Mouse (Mus musculus) CH12.LX (cell line): ENCODE data around the gene Strada. TPM values are rescaled to one million over a fixed set of nuclear protein-coding genes. Genes with fewer than 3 reads are reported as not detected.

Source experiments
- DNase-seq: peaks from one replicate; pipeline ENCODE4 v3.0.0-alpha.2; 2013; ENCODE audit errors: extremely low read depth
- H3K27ac ChIP-seq: 2 replicates; pipeline ENCODE4 v1.5.1; 2012; ENCODE audit warnings: low read depth, mild to moderate bottlenecking, control low read depth, moderate library complexity; ENCODE audit not compliant: insufficient read depth
- H3K27me3 ChIP-seq: replicated peaks from 2 replicates; pipeline ENCODE3; 2012; ENCODE audit warnings: inconsistent platforms
- H3K36me3 ChIP-seq, 2 experiments: replicated peaks in 1 of 2; 2 replicates each; pipeline versions ENCODE3 to v1.6.1; 2012; ENCODE audit warnings: inconsistent platforms in 1 of 2, low read length in 1 of 2, mild to moderate bottlenecking in 1 of 2, mixed read lengths in 1 of 2, moderate library complexity in 1 of 2; ENCODE audit not compliant: control insufficient read depth in 1 of 2, insufficient read depth in 1 of 2
- H3K4me1 ChIP-seq, 2 experiments: 2 replicates each; pipeline ENCODE4 v1.6.1; 2012; ENCODE audit warnings: inconsistent platforms in 1 of 2, moderate library complexity in 1 of 2; ENCODE audit not compliant: insufficient read depth in 2 of 2, control insufficient read depth in 1 of 2
- H3K4me2 ChIP-seq: 2 replicates; pipeline ENCODE4 v1.6.1; 2012; ENCODE audit warnings: low read depth, mild to moderate bottlenecking, control low read depth; ENCODE audit not compliant: poor library complexity, insufficient read depth, severe bottlenecking
- H3K4me3 ChIP-seq, 3 experiments: fragments of 150-350 bp in 1 of 3; sonication (generic) in 1 of 3; replicated peaks in 1 of 3; 2 replicates each; pipeline versions ENCODE3 to v1.5.1; 2011 to 2012; ENCODE audit warnings: low read depth in 2 of 3, low read length in 2 of 3, mild to moderate bottlenecking in 2 of 3, moderate library complexity in 2 of 3, control low read depth in 1 of 3, improper control_type of control experiment in 1 of 3, inconsistent platforms in 1 of 3, mixed read lengths in 1 of 3; ENCODE audit not compliant: poor library complexity in 1 of 3
- H3K79me2 ChIP-seq: replicated peaks from 2 replicates; pipeline ENCODE4 v1.6.1; 2012; ENCODE audit warnings: mild to moderate bottlenecking, moderate library complexity; ENCODE audit not compliant: control insufficient read depth, poor library complexity, insufficient read depth, severe bottlenecking; ENCODE audit errors: extremely low read depth
- H3K9ac ChIP-seq: 2 replicates; pipeline ENCODE4 v1.6.1; 2012; ENCODE audit warnings: low read depth, mild to moderate bottlenecking, control low read depth, moderate library complexity; ENCODE audit not compliant: insufficient read depth
- H3K9me3 ChIP-seq: replicated peaks from 2 replicates; pipeline ENCODE3; 2012; ENCODE audit warnings: low read length, inconsistent platforms, mixed read lengths
- CHD1 ChIP-seq: IDR thresholded peaks from 2 replicates; pipeline ENCODE4 v1.6.1; 2012; ENCODE audit warnings: low read depth, low read length, improper control_type of control experiment, inconsistent platforms
- CHD2 ChIP-seq: IDR thresholded peaks from 2 replicates; pipeline ENCODE4 v1.6.1; 2011; ENCODE audit warnings: low read length, improper control_type of control experiment
- CTCF ChIP-seq, 2 experiments: IDR thresholded peaks in 1 of 2; conservative IDR thresholded peaks in 1 of 2; 2 replicates each; pipeline ENCODE4 v1.5.1; 2011 to 2012; ENCODE audit warnings: low read depth in 2 of 2, low read length in 2 of 2, improper control_type of control experiment in 1 of 2, inconsistent platforms in 1 of 2, mild to moderate bottlenecking in 1 of 2, moderate library complexity in 1 of 2
- EP300 ChIP-seq: IDR thresholded peaks from 2 replicates; pipeline ENCODE4 v1.6.1; 2011; ENCODE audit warnings: low read length, improper control_type of control experiment
- ETS1 ChIP-seq: conservative IDR thresholded peaks from 2 replicates; pipeline ENCODE4 v1.6.1; 2012; ENCODE audit warnings: low read depth, mild to moderate bottlenecking, inconsistent platforms, low read length, improper control_type of control experiment, moderate library complexity
- IRF4 ChIP-seq: IDR thresholded peaks from 2 replicates; pipeline ENCODE4 v1.6.1; 2014; ENCODE audit warnings: low read depth, mild to moderate bottlenecking, inconsistent platforms, low read length, improper control_type of control experiment
- JUN ChIP-seq: IDR thresholded peaks from 2 replicates; pipeline ENCODE4 v1.6.1; 2011; ENCODE audit warnings: low read depth, mild to moderate bottlenecking, low read length, improper control_type of control experiment, moderate library complexity; ENCODE audit not compliant: insufficient read depth
- KAT2A ChIP-seq: IDR thresholded peaks from 2 replicates; pipeline ENCODE4 v1.6.1; 2012; ENCODE audit warnings: low read length, improper control_type of control experiment, inconsistent platforms; ENCODE audit not compliant: insufficient replicate concordance
- MAFK ChIP-seq: IDR thresholded peaks from 2 replicates; pipeline ENCODE4 v1.6.1; 2011; ENCODE audit warnings: low read length, improper control_type of control experiment; ENCODE audit not compliant: insufficient replicate concordance
- MAX ChIP-seq: IDR thresholded peaks from 2 replicates; pipeline ENCODE4 v1.6.1; 2011; ENCODE audit warnings: low read length, improper control_type of control experiment
- MAZ ChIP-seq: IDR thresholded peaks from 2 replicates; pipeline ENCODE4 v1.6.1; 2012; ENCODE audit warnings: low read depth, mild to moderate bottlenecking, inconsistent platforms, low read length, improper control_type of control experiment, moderate library complexity
- MXI1 ChIP-seq: IDR thresholded peaks from 2 replicates; pipeline ENCODE4 v1.6.1; 2011; ENCODE audit warnings: mild to moderate bottlenecking, low read depth, low read length, improper control_type of control experiment
- MYC ChIP-seq: IDR thresholded peaks from 2 replicates; pipeline ENCODE4 v1.6.1; 2011; ENCODE audit warnings: low read depth, mild to moderate bottlenecking, improper control_type of control experiment, low read length
- NELFE ChIP-seq: IDR thresholded peaks from 2 replicates; pipeline ENCODE4 v1.6.1; 2011; ENCODE audit warnings: low read depth, low read length, improper control_type of control experiment
- PAX5 ChIP-seq: IDR thresholded peaks from 2 replicates; pipeline ENCODE4 v1.6.1; 2012; ENCODE audit warnings: low read length, inconsistent platforms, mixed read lengths
- RAD21 ChIP-seq: IDR thresholded peaks from 2 replicates; pipeline ENCODE4 v1.6.1; 2011; ENCODE audit warnings: low read depth, mild to moderate bottlenecking, low read length, improper control_type of control experiment, moderate library complexity
- SIN3A ChIP-seq: IDR thresholded peaks from 2 replicates; pipeline ENCODE4 v1.6.1; 2012; ENCODE audit warnings: low read length, improper control_type of control experiment, inconsistent platforms
- SMC3 ChIP-seq: IDR thresholded peaks from 2 replicates; pipeline ENCODE4 v1.6.1; 2011; ENCODE audit warnings: low read depth, low read length, improper control_type of control experiment
- TBP ChIP-seq: conservative IDR thresholded peaks from 2 replicates; pipeline ENCODE4 v1.6.1; 2011; ENCODE audit warnings: low read depth, low read length, improper control_type of control experiment
- TCF12 ChIP-seq: IDR thresholded peaks from 2 replicates; pipeline ENCODE4 v1.6.1; 2014; ENCODE audit warnings: low read depth, mild to moderate bottlenecking, inconsistent platforms, low read length, improper control_type of control experiment
- UBTF ChIP-seq: IDR thresholded peaks from 2 replicates; pipeline ENCODE4 v1.6.1; 2012; ENCODE audit warnings: low read depth, mild to moderate bottlenecking, inconsistent platforms, low read length, improper control_type of control experiment, moderate library complexity
- USF1 ChIP-seq: IDR thresholded peaks from 2 replicates; pipeline ENCODE4 v1.6.1; 2014; ENCODE audit warnings: low read depth, mild to moderate bottlenecking, inconsistent platforms, low read length, improper control_type of control experiment
- ZC3H11A ChIP-seq: IDR thresholded peaks from 2 replicates; pipeline ENCODE4 v1.6.1; 2012; ENCODE audit warnings: low read depth, mild to moderate bottlenecking, inconsistent platforms, low read length, improper control_type of control experiment
- ZKSCAN1 ChIP-seq: IDR thresholded peaks from 2 replicates; pipeline ENCODE4 v1.6.1; 2012; ENCODE audit warnings: low read depth, inconsistent platforms, low read length, improper control_type of control experiment, borderline replicate concordance
- ZNF384 ChIP-seq: IDR thresholded peaks from 2 replicates; pipeline ENCODE4 v1.6.1; 2012; ENCODE audit warnings: low read depth, low read length, improper control_type of control experiment, inconsistent platforms
- dilution Hi-C: fragments of 300-500 bp; cut with MboI; formaldehyde crosslinking; loops from 2 replicates; pipeline ENCODE4 v1.14.3; 2020; ENCODE audit warnings: low sequenced_read_pairs; ENCODE audit not compliant: extremely low pct_unique_long_range_greater_than_20kb, extremely low pct_ligation_motif_present
- in situ Hi-C: fragments of 300-500 bp; cut with MboI; formaldehyde crosslinking; loops from 3 replicates; pipeline ENCODE4 v1.14.3; 2019; ENCODE audit warnings: low sequenced_read_pairs, low pct_ligation_motif_present, low pct_unique_long_range_greater_than_20kb, mixed read lengths
- polyA plus RNA-seq: library from polyadenylated mRNA; unstranded; fragments of >175 nt; gene quantifications from 2 replicates; pipeline ENCODE4 v1.2.1, GENCODE M21; 2012; ENCODE audit warnings: low read depth; ENCODE audit not compliant: insufficient read length
- total RNA-seq, 2 experiments: library from RNA; depleted of rRNA; stranded (reverse); fragments of 300-350 nt in 1 of 2; fragments of >200 nt in 1 of 2; gene quantifications; 2 replicates each; pipeline ENCODE4 v1.2.3; 2012 to 2014

Strada gene
- total and polyA plus RNA-seq, 3 experiments, result 36.8 to 51.7 (median 41.7) TPM

DNA sequence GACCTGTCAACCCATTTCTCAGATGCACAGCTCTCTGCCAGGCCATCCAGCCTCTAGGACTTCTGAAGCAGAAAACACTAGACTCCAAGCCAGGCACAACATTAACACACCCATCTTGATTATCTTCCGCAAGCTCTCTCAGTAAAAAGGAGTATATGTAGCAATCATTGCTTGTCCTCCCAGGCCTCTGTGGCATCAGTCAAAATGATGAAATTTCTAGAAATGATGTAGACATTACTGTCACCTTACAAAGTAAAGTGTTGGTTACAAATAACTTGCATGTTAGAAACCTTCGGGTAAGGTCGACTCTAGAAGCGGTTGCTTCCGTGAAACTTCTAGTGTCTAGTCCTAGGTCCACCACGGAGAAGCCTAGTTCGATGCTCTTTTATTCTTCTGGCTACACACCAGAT is 13.5 kb upstream of the Strada start (continued):
- TF ChIP-seq USF1, result no peak
- TF ChIP-seq CHD2, result no peak
- TF ChIP-seq JUN, result no peak
- no peak for TF ChIP-seq ZKSCAN1
- TF ChIP-seq TBP, result no peak
- no peak for TF ChIP-seq TCF12
- 0 out of 2 replicates have a peak, but pooled peaks have one; percentile 27 for TF ChIP-seq EP300
- no peak for TF ChIP-seq ZC3H11A
- TF ChIP-seq MAZ, result no peak
- peak; percentile 9; the same call in 1 of the 2 replicates for TF ChIP-seq MXI1
- no peak for TF ChIP-seq ETS1
- 0 out of 2 replicates have a peak, but pooled peaks have one; percentile 39 for TF ChIP-seq MAX
- no peak for TF ChIP-seq CTCF (conservative IDR thresholded peaks at IDR 0.05 in 1 of 2, IDR thresholded peaks at IDR 0.05 in 1 of 2; ENCODE audit: low read depth in 2 of 2, low read length in 2 of 2)
- TF ChIP-seq MYC, result no peak
- TF ChIP-seq IRF4, result no peak
- TF ChIP-seq SIN3A, result 0 out of 2 replicates have a peak, but pooled peaks have one; percentile 71
- TF ChIP-seq CHD1, result peak; percentile 63; the same call in 1 of the 2 replicates
- TF ChIP-seq SMC3, result no peak
- no peak for TF ChIP-seq MAFK

DNA sequence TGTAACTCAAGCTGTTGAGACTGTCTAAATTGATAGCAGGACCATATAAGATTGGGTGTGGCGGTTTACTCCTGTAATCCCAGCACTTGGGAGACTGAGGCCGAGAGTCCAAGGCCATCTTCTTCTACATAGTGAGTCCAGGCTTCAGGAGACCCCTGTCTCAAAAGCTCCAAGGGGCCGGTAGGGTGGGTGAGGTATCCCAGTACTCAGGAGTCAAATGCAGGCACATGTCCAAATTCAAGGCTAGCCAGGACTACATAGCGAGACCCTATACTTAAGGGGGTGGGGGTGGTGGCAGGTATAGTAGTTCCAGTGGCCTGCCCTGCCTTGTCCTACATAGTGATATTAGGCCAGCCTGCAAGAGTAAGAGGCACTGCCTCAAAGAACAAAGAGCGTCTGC is 12.9 kb upstream of the Strada start:
- peak overlapping the region; percentile 94 for H3K4me2 ChIP-seq
- H3K4me1 ChIP-seq, result peaks cover 8 to 47% of the 10 kb centered on the region in 2 experiments
- H3K9me3 ChIP-seq, result no peaks in the 10 kb centered on the region
- no peak overlapping the region for H3K27ac ChIP-seq
- H3K27me3 ChIP-seq, result no peaks in the 10 kb centered on the region
- H3K9ac ChIP-seq, result peak overlapping the region; percentile 95
- TF ChIP-seq PAX5 (no peak), TCF12 (no peak), SIN3A (0 out of 2 replicates have a peak, but pooled peaks have one; percentile 2)
- in situ Hi-C loops, result no loop called here
- dilution Hi-C loops, result no loop called here
- peaks cover 29 to 50% of the 10 kb centered on the region in 2 experiments for H3K36me3 ChIP-seq
- H3K4me3 ChIP-seq, result peak overlapping the region; percentile 93 to 97 (median 93)
- H3K79me2 ChIP-seq, result peaks cover 68% of the 10 kb centered on the region
- no peak for DNase-seq

DNA sequence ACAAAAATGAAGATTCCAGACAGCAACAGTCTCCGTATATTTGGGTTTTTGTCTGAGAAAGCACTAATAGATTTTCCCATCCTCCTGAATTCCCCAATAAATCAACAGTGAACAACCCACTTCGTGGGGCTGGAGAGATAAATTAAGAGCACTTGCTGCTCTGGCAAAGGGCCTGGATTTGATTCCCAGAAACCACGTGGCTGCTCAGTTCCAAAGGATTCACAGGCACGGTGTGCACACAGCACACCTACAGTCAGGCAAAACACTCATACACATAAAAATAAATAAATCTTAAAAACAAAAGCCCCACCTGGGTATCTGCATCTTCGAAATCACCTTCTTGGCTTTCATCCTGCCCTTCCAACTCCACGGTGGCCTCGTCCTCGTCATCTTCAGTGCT is 10.8 kb upstream of the Strada start:
- no peak overlapping the region for H3K4me2 ChIP-seq
- H3K79me2 ChIP-seq, result peaks cover 50% of the 10 kb centered on the region
- no peaks in the 10 kb centered on the region for H3K9me3 ChIP-seq
- H3K27me3 ChIP-seq, result no peaks in the 10 kb centered on the region
- TF ChIP-seq NELFE, result no peak
- TF ChIP-seq MXI1, result no peak
- no peak for TF ChIP-seq ETS1
- TF ChIP-seq UBTF, result no peak
- TF ChIP-seq MYC, result no peak
- no peak for TF ChIP-seq JUN
- no peak for TF ChIP-seq ZC3H11A
- no peak for TF ChIP-seq SIN3A
- TF ChIP-seq RAD21, result no peak
- TF ChIP-seq CTCF (conservative IDR thresholded peaks at IDR 0.05 in 1 of 2, IDR thresholded peaks at IDR 0.05 in 1 of 2; ENCODE audit: low read depth in 2 of 2, low read length in 2 of 2), result no peak
- TF ChIP-seq KAT2A, result no peak
- TF ChIP-seq EP300, result no peak
- TF ChIP-seq ZNF384, result no peak
- DNase-seq, result no peak
- 0 out of 2 replicates have a peak overlapping the region, but pooled peaks have one; percentile 11 for H3K9ac ChIP-seq
- dilution Hi-C loops (no loop called here), in situ Hi-C loops (no loop called here)
- H3K36me3 ChIP-seq, result peaks cover 47 to 60% of the 10 kb centered on the region in 2 experiments
- H3K4me3 ChIP-seq, result no peak overlapping the region
- H3K27ac ChIP-seq, result no peak overlapping the region
- H3K4me1 ChIP-seq, result peaks cover 3 to 28% of the 10 kb centered on the region in 2 experiments
